Mouse (Mus musculus) forebrain, embryonic 10.5 days (tissue): ENCODE results near the gene Fam71f2. TPM values are rescaled to one million over a fixed set of nuclear protein-coding genes. Genes with fewer than 3 reads are reported as not detected.

Source experiments
- DNase-seq: peaks from one replicate; pipeline ENCODE4 v3.0.0-alpha.2; 2017; ENCODE audit warnings: low spot score; ENCODE audit errors: extremely low spot score
- H3K27ac ChIP-seq: fragments of 300-500 bp; sonication (generic); 2 replicates; pipeline ENCODE4 v1.5.1; 2016; ENCODE audit warnings: mild to moderate bottlenecking
- H3K27me3 ChIP-seq: fragments of 300-500 bp; sonication (generic); 2 replicates; pipeline ENCODE4 v1.6.1; 2016; ENCODE audit warnings: mild to moderate bottlenecking; ENCODE audit not compliant: poor library complexity, severe bottlenecking
- H3K36me3 ChIP-seq: fragments of 300-500 bp; sonication (generic); replicated peaks from 2 replicates; pipeline ENCODE4 v1.6.1; 2016; ENCODE audit warnings: mild to moderate bottlenecking, moderate library complexity
- H3K4me1 ChIP-seq: fragments of 300-500 bp; sonication (generic); 2 replicates; pipeline ENCODE4 v1.6.1; 2016
- H3K4me3 ChIP-seq: fragments of 300-500 bp; sonication (generic); 2 replicates; pipeline ENCODE4 v1.5.1; 2016; ENCODE audit warnings: mild to moderate bottlenecking, moderate library complexity
- H3K9me3 ChIP-seq: fragments of 300-500 bp; sonication (generic); 2 replicates; pipeline ENCODE4 v1.6.1; 2016; ENCODE audit warnings: mild to moderate bottlenecking, moderate library complexity
- WGBS: fragments of 180-500 bp; shearing (Covaris S2); methylation state at CpG from one replicate; pipeline ENCODE4 v1.1.7; 2016; 5-methylcytosine and 5-hydroxymethylcytosine counted together
- polyA plus RNA-seq: library from polyadenylated mRNA; unstranded; fragments of >200 nt; fragmentation: Nextera tagmentation; extraction: Ambion mirVana; gene quantifications from 2 replicates; pipeline ENCODE4 v1.2.1, GENCODE M21; 2016

Gene Fam71f2
- polyA plus RNA-seq, 1 experiment from 2014 or later = 0.50 TPM

- H3K27ac ChIP-seq = no peak overlapping the region
- no peak for DNase-seq
Observed at GRCm38 (mm10) chr6:29287481-29287880, 8.1 kb downstream of the Fam71f2 start.

GRCm38 (mm10) chr6:29287944-29288343 is 8.6 kb downstream of the Fam71f2 start:
- Histone ChIP-seq H3K4me1 (peaks cover 6% of the 10 kb centered on the region), H3K36me3 (no peaks in the 10 kb centered on the region), H3K9me3 (no peaks in the 10 kb centered on the region), H3K27me3 (peaks cover 8% of the 10 kb centered on the region; the same call in 1 of the 2 replicates), H3K4me3 (no peak overlapping the region), H3K27ac (no peak overlapping the region)
- 67% methylated on average over 5 of the region's 5 CpGs for WGBS
- no peak for DNase-seq

More at GRCm38 (mm10) chr6:29287481-29287880, 8.1 kb downstream of the Fam71f2 start:
- 33% methylated on average over 6 of the region's 6 CpGs for WGBS
- H3K36me3 ChIP-seq = no peaks in the 10 kb centered on the region
- no peak overlapping the region for H3K4me3 ChIP-seq
- no peaks in the 10 kb centered on the region for H3K9me3 ChIP-seq
- peaks cover 6% of the 10 kb centered on the region for H3K4me1 ChIP-seq
- peaks cover 8% of the 10 kb centered on the region; the same call in 1 of the 2 replicates for H3K27me3 ChIP-seq

GRCm38 (mm10) chr6:29288651-29289050 is 9.3 kb downstream of the Fam71f2 start:
- 62% methylated on average over 6 of the region's 6 CpGs for WGBS
- no peak overlapping the region for H3K27ac ChIP-seq
- H3K27me3 ChIP-seq = peaks cover 8% of the 10 kb centered on the region; the same call in 1 of the 2 replicates
- no peak overlapping the region for H3K4me3 ChIP-seq
- no peaks in the 10 kb centered on the region for H3K36me3 ChIP-seq
- peaks cover 6% of the 10 kb centered on the region for H3K4me1 ChIP-seq
- H3K9me3 ChIP-seq = no peaks in the 10 kb centered on the region
- DNase-seq = no peak

GRCm38 (mm10) chr6:29299112-29299511 is 19.7 kb downstream of the Fam71f2 start:
- 85% methylated on average over 2 of the region's 2 CpGs for WGBS
- Histone ChIP-seq H3K4me1 (peaks cover 4% of the 10 kb centered on the region; the same call in 1 of the 2 replicates), H3K27ac (no peak overlapping the region), H3K36me3 (no peaks in the 10 kb centered on the region), H3K27me3 (no peaks in the 10 kb centered on the region; the same call in 1 of the 2 replicates), H3K9me3 (no peaks in the 10 kb centered on the region), H3K4me3 (no peak overlapping the region)
- DNase-seq = no peak

DNA sequence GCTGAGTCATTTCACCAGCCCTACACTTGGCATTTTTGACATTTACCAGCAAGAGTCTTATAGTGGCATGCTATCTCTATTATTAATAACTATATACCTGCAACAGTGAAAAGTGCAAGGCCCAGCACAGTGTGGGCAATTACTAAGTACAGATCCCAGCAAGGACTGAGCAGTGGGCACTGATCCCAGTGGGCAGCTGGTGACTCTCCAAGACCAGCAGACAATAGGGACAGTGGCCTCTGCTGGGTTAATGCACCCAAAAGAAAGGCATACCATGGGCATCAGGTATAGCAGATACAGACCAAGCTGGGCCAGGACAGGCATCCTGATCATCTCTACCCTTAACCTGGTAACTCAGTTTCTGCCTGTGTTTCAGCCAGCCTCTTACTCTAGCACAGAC is 23.9 kb downstream of the Fam71f2 start:
- Histone ChIP-seq H3K27ac (no peak overlapping the region), H3K4me3 (no peak overlapping the region), H3K27me3 (no peaks in the 10 kb centered on the region; the same call in 1 of the 2 replicates), H3K36me3 (no peaks in the 10 kb centered on the region), H3K9me3 (no peaks in the 10 kb centered on the region; the same call in 1 of the 2 replicates), H3K4me1 (peaks cover 4% of the 10 kb centered on the region; the same call in 1 of the 2 replicates)
- no peak for DNase-seq

DNA sequence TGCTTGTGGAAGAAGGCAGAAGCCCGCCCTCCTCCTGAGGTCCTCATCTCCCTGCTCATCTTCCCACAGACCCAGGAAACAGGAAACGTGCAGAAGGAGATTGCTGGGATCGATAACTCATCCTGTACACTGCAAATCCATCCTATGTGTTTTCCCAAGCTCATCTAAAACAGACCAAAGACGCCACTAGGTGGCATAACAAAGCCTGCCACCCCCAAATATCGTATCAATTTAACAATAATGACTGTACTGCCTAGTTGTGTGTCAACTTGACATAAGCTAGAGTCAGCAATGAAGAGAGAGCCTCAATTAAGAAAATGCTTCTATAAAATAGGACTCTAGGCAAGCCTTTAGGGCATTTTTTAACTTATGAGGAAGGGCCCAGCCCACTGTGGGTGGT is 24.3 kb downstream of the Fam71f2 start:
- no peak overlapping the region for H3K4me3 ChIP-seq
- H3K4me1 ChIP-seq = peaks cover 4% of the 10 kb centered on the region; the same call in 1 of the 2 replicates
- H3K27me3 ChIP-seq = no peaks in the 10 kb centered on the region; the same call in 1 of the 2 replicates
- 62% methylated on average over 5 of the region's 5 CpGs for WGBS
- no peaks in the 10 kb centered on the region; the same call in 1 of the 2 replicates for H3K9me3 ChIP-seq
- no peak for DNase-seq
- H3K27ac ChIP-seq = no peak overlapping the region
- no peaks in the 10 kb centered on the region for H3K36me3 ChIP-seq

GRCm38 (mm10) chr6:29305462-29305861 is 26.1 kb downstream of the Fam71f2 start:
- 89% methylated on average over 4 of the region's 4 CpGs for WGBS
- no peaks in the 10 kb centered on the region; the same call in 1 of the 2 replicates for H3K9me3 ChIP-seq
- no peaks in the 10 kb centered on the region; the same call in 1 of the 2 replicates for H3K27me3 ChIP-seq
- no peak for DNase-seq
- H3K36me3 ChIP-seq = no peaks in the 10 kb centered on the region
- H3K27ac ChIP-seq = no peak overlapping the region
- no peak overlapping the region for H3K4me3 ChIP-seq
- peaks cover 4% of the 10 kb centered on the region; the same call in 1 of the 2 replicates for H3K4me1 ChIP-seq

- Histone ChIP-seq H3K36me3 (no peaks in the 10 kb centered on the region), H3K27me3 (no peaks in the 10 kb centered on the region), H3K4me3 (no peak overlapping the region), H3K27ac (no peak overlapping the region), H3K9me3 (no peaks in the 10 kb centered on the region; the same call in 1 of the 2 replicates), H3K4me1 (0 out of 2 replicates have a peak, but pooled peaks cover 3% of the 10 kb centered on the region)
- DNase-seq = no peak
- 88% methylated on average over 16 of the region's 16 CpGs for WGBS
Observed at GRCm38 (mm10) chr6:29308846-29309605, 29.6 kb downstream of the Fam71f2 start.

DNA sequence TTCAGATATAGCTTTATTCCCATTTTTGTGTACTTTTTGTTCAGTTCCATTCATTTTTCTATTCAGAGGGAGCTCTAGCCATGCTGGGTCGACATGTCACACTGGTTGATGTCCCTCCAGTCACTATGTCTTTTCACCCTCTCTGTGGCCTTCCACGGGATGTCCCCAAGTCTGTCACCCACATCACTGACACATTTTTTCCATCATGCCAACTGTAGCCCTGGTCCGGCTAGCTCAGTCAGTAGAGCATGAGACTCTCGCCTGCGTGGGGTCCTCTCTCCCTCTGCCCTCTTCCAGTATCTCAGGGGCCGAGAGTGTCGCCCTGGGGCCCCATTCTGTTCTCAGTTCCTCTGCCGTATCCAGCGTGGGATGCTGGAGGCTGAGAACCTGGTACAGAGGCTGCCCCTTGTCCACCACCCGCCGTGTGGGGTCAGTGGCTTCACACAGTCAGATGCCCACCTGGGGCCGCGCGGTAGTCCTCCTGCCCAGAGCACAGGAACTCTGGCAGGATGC is 34.4 kb downstream of the Fam71f2 start:
- Histone ChIP-seq H3K27ac (no peak overlapping the region), H3K4me3 (no peak overlapping the region), H3K27me3 (no peaks in the 10 kb centered on the region), H3K9me3 (no peaks in the 10 kb centered on the region), H3K36me3 (no peaks in the 10 kb centered on the region), H3K4me1 (peaks cover 5% of the 10 kb centered on the region; the same call in 1 of the 2 replicates)
- 68% methylated on average over 14 of the region's 14 CpGs for WGBS
- no peak for DNase-seq

DNA sequence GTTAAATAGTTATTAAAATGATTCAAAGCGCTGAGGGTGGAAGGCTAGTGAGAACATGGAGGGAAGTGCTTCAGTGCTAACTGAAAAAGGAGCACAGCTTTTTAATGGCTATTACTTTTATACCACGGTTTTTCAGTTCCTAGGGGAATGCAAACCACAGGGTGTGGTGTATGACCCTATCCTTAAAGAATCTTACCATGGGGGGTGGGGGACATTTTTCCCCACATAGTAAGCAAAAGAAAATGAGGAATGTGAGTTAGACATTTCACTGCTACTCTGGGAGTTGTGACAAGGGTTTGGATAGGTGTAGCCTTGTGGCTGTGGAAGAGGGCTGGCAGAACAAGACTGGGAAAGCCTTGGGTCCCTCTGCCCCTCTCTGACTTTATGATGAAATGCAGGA is 37.9 kb downstream of the Fam71f2 start:
- H3K4me3 ChIP-seq = no peak overlapping the region
- WGBS = 81% methylated on average over 2 of the region's 2 CpGs
- H3K36me3 ChIP-seq = no peaks in the 10 kb centered on the region
- peaks cover 7% of the 10 kb centered on the region; the same call in 1 of the 2 replicates for H3K4me1 ChIP-seq
- DNase-seq = no peak
- no peaks in the 10 kb centered on the region for H3K9me3 ChIP-seq
- no peak overlapping the region for H3K27ac ChIP-seq
- no peaks in the 10 kb centered on the region for H3K27me3 ChIP-seq

DNA sequence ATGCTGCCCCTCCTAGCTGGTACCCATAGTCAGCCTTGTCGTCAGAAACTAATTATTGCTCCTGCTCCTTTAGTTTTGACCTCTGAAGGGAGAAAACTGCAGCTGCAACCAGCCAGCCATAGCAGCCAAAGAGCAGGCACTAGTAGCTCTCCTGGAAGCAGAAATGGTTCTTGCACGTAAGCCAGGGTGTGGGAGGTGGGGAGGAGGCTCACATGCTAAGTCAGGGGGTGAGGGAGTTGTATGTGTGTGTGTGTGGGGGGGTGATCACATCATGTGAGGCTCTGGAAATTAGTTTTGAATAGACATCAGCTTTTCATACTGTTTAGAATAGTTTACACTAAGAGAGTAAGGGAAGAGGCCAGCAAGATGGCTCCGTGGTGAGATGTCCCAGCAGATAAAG is 38.5 kb downstream of the Fam71f2 start:
- H3K9me3 ChIP-seq = no peaks in the 10 kb centered on the region
- H3K4me3 ChIP-seq = no peak overlapping the region
- no peak overlapping the region for H3K27ac ChIP-seq
- H3K27me3 ChIP-seq = no peaks in the 10 kb centered on the region
- DNase-seq = no peak
- no peaks in the 10 kb centered on the region for H3K36me3 ChIP-seq
- H3K4me1 ChIP-seq = peaks cover 7% of the 10 kb centered on the region; the same call in 1 of the 2 replicates
- WGBS = 83% methylated on average over 3 of the region's 3 CpGs

- WGBS = 75% methylated on average over 5 of the region's 5 CpGs
- H3K4me1 ChIP-seq = peaks cover 6% of the 10 kb centered on the region; the same call in 1 of the 2 replicates
- no peaks in the 10 kb centered on the region for H3K36me3 ChIP-seq
- no peaks in the 10 kb centered on the region for H3K27me3 ChIP-seq
- no peak within 1 kb of the TSS for H3K27ac ChIP-seq
- no peak for DNase-seq
- H3K9me3 ChIP-seq = no peaks in the 10 kb centered on the region
- no peak within 1 kb of the TSS for H3K4me3 ChIP-seq
Observed at GRCm38 (mm10) chr6:29318879-29319278, 39.5 kb downstream of the Fam71f2 start, which contains the start of gene Fam71f1. TSS of gene Fam71f1 (plus strand) at chr6:29319140.

- Histone ChIP-seq H3K4me3 (no peak overlapping the region), H3K27ac (no peak overlapping the region), H3K4me1 (peaks cover 4% of the 10 kb centered on the region; the same call in 1 of the 2 replicates), H3K27me3 (no peaks in the 10 kb centered on the region), H3K36me3 (no peaks in the 10 kb centered on the region), H3K9me3 (no peaks in the 10 kb centered on the region)
- DNase-seq = no peak
- WGBS = 85% methylated on average over 6 of the region's 6 CpGs
Observed at GRCm38 (mm10) chr6:29321586-29321985, 42.2 kb downstream of the Fam71f2 start.
